Mouse (Mus musculus) CD4-positive, CD25-positive, alpha-beta regulatory T cell, adult 4 months (primary cell): ENCODE results near the gene Cc2d1a. TPM values are rescaled to one million over a fixed set of nuclear protein-coding genes. Genes with fewer than 3 reads are reported as not detected.
A peak's percentile ranks its signal among the peaks of the same experiment; 100 is the strongest.

Source experiments
- ATAC-seq: one replicate; pipeline ENCODE4 v1.8.0; 2017
- polyA plus RNA-seq, 2 experiments: library from polyadenylated mRNA; unstranded; fragments of 100-300 nt; shearing (Covaris generic); gene quantifications; one replicate each; pipeline ENCODE4 v1.2.1; 2017

The Cc2d1a gene
- polyA plus RNA-seq, 2 experiments from 2014 or later = 12.7 to 19.2 TPM

DNA sequence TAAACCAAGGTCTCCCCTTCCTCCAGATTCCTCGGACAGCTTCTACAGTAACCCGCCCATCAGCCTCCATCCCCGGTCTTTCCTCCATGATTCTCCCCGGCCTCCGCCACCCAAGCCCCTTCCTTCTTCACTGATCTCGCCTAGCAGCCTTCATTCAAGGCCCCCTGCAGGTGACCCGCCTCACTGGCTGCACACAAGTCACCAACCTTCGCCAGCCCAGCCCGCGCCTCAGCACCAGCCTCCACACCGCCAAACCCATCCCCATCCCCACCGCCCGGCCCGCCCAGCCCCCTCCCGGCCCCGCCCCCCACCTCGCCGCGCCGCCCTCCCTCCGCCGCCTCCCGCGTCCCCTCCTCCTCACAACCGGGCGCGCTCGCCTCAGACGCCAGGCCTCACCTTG lies 43.5 kb downstream of the Cc2d1a start:
- peak; percentile 24 for ATAC-seq

- ATAC-seq = no peak
Observed at GRCm38 (mm10) chr8:84103601-84104000, 44.1 kb downstream of the Cc2d1a start.

DNA sequence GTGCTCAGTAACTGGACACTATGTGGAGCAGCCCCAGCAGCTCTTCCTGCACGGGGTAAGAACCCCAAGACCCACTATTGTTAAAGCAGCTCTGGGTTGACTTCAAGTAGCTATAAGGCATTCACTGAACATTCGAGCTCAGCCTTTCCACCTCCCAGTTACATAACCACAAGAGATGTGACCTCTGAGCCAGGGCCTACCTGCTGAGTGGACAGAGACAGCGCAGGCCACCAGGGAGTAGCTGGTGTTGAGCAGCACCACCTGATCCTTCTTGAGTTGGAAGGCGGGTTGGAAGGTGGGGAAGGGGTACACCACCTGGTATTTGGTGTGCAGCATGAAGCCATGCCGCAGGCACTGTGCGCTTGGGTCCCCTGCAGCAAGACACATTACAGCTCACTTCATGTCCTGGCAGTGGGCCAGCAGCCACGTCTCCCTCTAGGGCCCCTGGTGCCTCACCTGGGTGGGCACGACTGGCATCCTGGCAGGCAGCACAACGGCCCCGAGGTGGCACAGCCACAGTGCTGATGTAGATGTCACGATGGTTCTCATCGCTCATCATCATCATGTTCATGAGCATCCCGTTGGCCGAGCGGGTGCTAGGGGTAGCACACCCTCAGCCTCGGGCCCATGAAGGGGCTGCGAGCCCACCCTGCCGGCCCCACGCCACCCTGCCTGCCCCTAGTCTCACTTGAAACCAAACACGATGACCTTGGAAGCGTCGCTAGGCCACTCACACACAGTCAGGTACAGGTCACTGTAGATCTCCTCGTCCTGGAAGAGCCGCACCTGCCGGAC lies 46.1 kb downstream of the Cc2d1a start:
- no peak for ATAC-seq

GRCm38 (mm10) chr8:84098376-84098775 lies 49.4 kb downstream of the Cc2d1a start:
- ATAC-seq = no peak

DNA sequence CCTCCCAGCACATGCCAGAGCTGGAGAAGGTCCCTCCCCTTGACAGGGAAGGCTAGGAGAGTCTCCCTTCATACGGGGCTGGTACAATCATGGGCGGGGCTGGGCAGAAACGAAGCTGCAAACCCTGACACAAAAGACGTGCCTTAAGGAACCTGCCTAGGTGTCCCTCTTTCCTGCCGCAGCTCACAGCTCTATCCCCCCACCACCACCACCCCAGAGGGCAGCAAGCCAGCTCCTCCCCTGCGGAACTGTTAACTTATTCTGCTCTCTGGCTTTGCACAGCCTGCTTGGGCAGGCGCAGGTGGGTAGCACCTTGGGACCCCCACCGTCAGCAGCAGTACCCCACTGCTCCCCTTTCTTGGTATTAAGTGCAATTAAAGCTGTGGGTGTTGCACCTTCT lies 51.7 kb downstream of the Cc2d1a start:
- no peak for ATAC-seq

DNA sequence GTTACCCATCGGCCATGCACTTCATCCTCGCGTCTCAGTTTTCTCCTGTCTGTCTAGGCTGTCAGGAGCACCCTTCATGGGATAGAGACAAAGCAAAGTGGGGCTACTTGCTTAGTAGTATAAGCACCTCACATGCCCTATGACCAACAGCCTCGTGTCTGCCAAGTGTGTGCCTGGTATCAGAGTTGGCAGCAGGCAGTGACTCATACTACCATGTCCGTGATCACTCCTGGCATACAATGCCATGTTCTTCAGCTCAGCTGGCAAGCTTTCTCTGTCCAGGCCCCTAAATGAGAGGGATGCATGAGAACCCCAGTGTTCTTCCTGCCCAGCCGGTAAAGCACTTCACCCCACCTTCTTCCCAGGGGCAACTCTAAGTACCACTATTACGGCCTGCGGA lies 57.2 kb downstream of the Cc2d1a start:
- no peak for ATAC-seq

GRCm38 (mm10) chr8:84089277-84089676 lies 58.5 kb downstream of the Cc2d1a start:
- ATAC-seq = no peak

DNA sequence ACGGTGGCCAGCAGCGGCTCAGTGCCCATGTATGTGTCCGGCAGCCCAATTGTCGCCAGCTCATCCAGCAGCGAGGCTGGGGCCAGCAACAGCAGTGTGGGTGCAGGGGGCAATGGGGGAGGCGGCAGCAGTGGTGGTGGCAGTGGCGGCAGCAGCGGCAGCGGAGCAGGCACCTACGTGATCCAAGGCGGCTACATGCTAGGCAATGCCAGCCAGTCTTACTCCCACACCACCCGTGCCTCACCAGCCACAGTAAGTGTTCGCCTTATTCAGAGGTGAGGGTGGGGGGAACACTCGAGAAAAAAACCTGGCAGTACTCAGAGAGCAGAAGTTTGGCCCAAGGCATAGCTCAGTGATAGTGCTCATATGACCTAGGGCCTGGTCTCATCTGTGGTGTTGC lies 59.9 kb downstream of the Cc2d1a start:
- ATAC-seq = no peak

DNA sequence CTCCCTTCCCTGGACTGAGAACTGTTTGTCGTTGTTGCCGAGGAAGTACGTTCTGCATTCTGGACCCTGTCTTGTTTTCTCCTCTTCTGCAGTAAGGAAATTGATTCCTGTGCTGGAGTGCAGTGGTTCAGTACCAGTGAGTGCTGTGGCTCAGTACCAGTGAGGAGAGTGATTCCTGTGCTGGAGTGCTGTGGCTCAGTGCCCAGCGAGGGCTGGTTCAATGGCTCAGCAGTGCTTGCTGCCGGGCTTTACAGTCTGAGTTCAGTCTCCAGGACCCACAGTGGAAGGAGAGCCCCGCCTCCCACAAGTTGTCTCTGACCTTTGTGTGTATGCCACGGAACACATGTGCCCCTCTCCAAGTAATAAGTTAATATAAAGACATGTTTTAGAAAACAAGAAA lies 60.6 kb downstream of the Cc2d1a start:
- ATAC-seq = no peak

DNA sequence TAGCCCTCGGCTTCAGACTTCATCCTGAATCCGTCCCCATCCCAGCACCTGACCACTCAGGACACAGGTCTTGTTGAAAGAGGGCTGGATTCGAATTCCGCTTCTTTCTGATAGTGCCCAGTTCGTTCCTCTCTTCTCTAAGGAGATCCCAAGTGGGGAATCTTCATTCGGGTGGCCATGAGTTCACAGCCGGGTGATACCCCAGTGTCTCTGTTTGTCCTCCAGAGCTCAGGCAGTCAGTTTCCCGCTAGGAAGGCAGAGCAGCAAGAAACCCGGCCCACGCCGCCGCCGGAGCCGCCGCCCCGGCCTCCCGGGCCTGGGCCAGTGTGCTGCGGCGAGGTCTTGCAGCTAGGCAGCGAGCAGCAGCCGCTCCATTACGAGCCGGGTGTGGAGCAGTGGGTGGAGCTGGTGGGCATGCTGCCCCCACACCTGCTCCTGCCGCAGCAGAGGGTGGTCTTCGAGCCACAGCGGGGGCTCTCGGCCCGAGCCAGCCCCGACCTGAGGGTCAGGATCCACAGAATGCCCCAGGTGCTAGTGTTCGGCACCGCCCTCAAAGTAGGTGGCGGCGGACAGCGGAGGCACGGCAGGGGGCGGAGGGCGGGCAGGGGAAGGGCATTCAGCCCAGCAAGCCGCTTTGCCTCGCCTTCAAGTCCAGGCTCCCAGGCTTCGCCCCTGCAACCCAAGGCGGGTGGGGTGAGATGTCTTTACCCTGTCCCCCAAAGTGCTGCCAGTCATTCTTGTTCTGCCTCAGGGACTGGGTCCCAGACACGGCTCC lies 63.2 kb downstream of the Cc2d1a start:
- no peak for ATAC-seq

GRCm38 (mm10) chr8:84083829-84084241 lies 63.9 kb downstream of the Cc2d1a start:
- ATAC-seq = no peak

Other genes with a start within 250 kb of the Cc2d1a start
- gene Adgrl1, start 247.8 kb downstream of the Cc2d1a start, polyA plus RNA-seq = 10 to 100 TPM in 1 of 2 experiments, 1 to 10 TPM in 1; 8.9 to 11.5 TPM
- gene Gm10644, start 192.7 kb downstream of the Cc2d1a start, polyA plus RNA-seq = under 1 TPM; 0.20 to 0.92 TPM
- 10 to 100 TPM; 22.3 to 45.2 TPM for gene Asf1b, start 192.4 kb downstream of the Cc2d1a start, polyA plus RNA-seq
- 10 to 100 TPM in 1 of 2 experiments, 1 to 10 TPM in 1; 9.5 to 15.4 TPM for gene Prkaca, start 174.9 kb downstream of the Cc2d1a start, polyA plus RNA-seq
- gene Samd1, start 150.3 kb downstream of the Cc2d1a start, polyA plus RNA-seq = 1 to 10 TPM; 5.9 to 6.3 TPM
- gene 1700067K01Rik, start 146.4 kb downstream of the Cc2d1a start, polyA plus RNA-seq = not detected
- gene 2210011C24Rik, start 135.8 kb downstream of the Cc2d1a start, polyA plus RNA-seq = not detected
- 1 to 10 TPM; 2.0 to 2.9 TPM for gene Palm3, start 126.5 kb downstream of the Cc2d1a start, polyA plus RNA-seq
- 100 to 1,000 TPM; 261 to 389 TPM for gene Il27ra, start 105.3 kb downstream of the Cc2d1a start, polyA plus RNA-seq
- 10 to 100 TPM; 45.1 to 59.1 TPM for gene Rln3, start 102.9 kb downstream of the Cc2d1a start, polyA plus RNA-seq
- gene Gm10643, start 82.8 kb downstream of the Cc2d1a start, polyA plus RNA-seq = 1 to 10 TPM; 1.2 to 1.7 TPM
- 10 to 100 TPM; 10.9 to 14.0 TPM for gene Rfx1, start 81.1 kb downstream of the Cc2d1a start, polyA plus RNA-seq
- gene Dcaf15, start 43.2 kb downstream of the Cc2d1a start, polyA plus RNA-seq = 10 to 100 TPM; 14.5 to 15.5 TPM
- 10 to 100 TPM in 1 of 2 experiments, 1 to 10 TPM in 1; 6.1 to 13.1 TPM for gene Podnl1, start 21.9 kb downstream of the Cc2d1a start, polyA plus RNA-seq
- gene 4930432K21Rik, start 89 bp upstream of the Cc2d1a start, polyA plus RNA-seq = 1 to 10 TPM; 1.1 to 3.2 TPM
- gene Nanos3, start 37.3 kb upstream of the Cc2d1a start, polyA plus RNA-seq = under 1 TPM in 1 of 2 experiments, not detected in 1; 0.81 TPM
- gene Zswim4, start 89.1 kb upstream of the Cc2d1a start, polyA plus RNA-seq = 1 to 10 TPM; 3.3 to 4.3 TPM
- 100 to 1,000 TPM; 365 to 370 TPM for gene D8Ertd738e, start 101.8 kb upstream of the Cc2d1a start, polyA plus RNA-seq
- 1 to 10 TPM; 7.2 to 9.5 TPM for gene Mri1, start 109.4 kb upstream of the Cc2d1a start, polyA plus RNA-seq
- 10 to 100 TPM; 52.0 to 56.6 TPM for gene Ccdc130, start 122.4 kb upstream of the Cc2d1a start, polyA plus RNA-seq
- gene Cacna1a, start 240.5 kb upstream of the Cc2d1a start, polyA plus RNA-seq = 10 to 100 TPM in 1 of 2 experiments, 1 to 10 TPM in 1; 8.0 to 11.2 TPM